Mouse (Mus musculus) ES-E14 (cell line): Measurements from ENCODE around the gene Anxa11.

ENCODE experiments used
- HCFC1 ChIP-seq: IDR thresholded peaks from 2 replicates; pipeline ENCODE4 v1.6.1; 2012; ENCODE audit warnings: low read length, inconsistent platforms, borderline replicate concordance; ENCODE audit not compliant: insufficient read depth
- MAFK ChIP-seq: IDR thresholded peaks from 2 replicates; pipeline ENCODE4 v1.6.1; 2014; ENCODE audit warnings: mild to moderate bottlenecking, low read depth, low read length, inconsistent platforms; ENCODE audit not compliant: insufficient read depth
- ZC3H11A ChIP-seq: IDR thresholded peaks from 2 replicates; pipeline ENCODE4 v1.6.1; 2012; ENCODE audit warnings: low read depth, mild to moderate bottlenecking, inconsistent platforms, low read length, borderline replicate concordance
- ZNF384 ChIP-seq: IDR thresholded peaks from 2 replicates; pipeline ENCODE4 v1.6.1; 2012; ENCODE audit warnings: low read depth, low read length, inconsistent platforms

DNA sequence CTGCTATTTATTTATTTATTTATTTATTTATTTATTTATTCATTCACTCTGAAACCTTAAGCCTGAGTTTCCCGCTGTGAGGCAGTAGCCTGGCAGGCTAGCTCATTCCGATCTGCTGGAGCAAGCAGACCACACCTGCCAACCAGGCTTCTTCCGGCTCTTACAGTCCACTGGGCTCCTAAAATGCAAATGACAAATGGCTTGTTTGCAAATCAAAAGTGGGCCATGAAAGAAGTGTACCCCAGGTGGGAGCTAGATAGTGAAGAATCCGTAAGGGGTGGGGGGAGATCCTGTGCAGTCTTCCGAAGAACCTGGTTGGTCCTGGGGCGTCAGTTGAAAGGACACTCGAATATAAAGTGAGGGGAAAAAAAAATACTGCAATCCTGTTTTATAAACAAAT lies 995 bp upstream of the Anxa11 start:
- TF ChIP-seq ZNF384 = no peak
- TF ChIP-seq MAFK = no peak
- no peak for TF ChIP-seq ZC3H11A
- TF ChIP-seq HCFC1 = no peak
